Mouse (Mus musculus) heart, adult 10 weeks (tissue): Measurements from ENCODE around the gene Dcp1a. TPM values are rescaled to one million over a fixed set of nuclear protein-coding genes. Genes with fewer than 3 reads are reported as not detected.

Source experiments
- polyA plus RNA-seq: library from polyadenylated mRNA; stranded (reverse); fragments of 350-450 nt; fragmentation: Illumina TruSeq; extraction: RNeasy Lipid Tissue Mini Kit (QIAGEN cat#74804); gene quantifications from one replicate; pipeline ENCODE4 v1.2.3, GENCODE M21; 2014; ENCODE audit warnings: low read depth, low replicate concordance

Dcp1a gene
- polyA plus RNA-seq: 9.0 TPM

DNA sequence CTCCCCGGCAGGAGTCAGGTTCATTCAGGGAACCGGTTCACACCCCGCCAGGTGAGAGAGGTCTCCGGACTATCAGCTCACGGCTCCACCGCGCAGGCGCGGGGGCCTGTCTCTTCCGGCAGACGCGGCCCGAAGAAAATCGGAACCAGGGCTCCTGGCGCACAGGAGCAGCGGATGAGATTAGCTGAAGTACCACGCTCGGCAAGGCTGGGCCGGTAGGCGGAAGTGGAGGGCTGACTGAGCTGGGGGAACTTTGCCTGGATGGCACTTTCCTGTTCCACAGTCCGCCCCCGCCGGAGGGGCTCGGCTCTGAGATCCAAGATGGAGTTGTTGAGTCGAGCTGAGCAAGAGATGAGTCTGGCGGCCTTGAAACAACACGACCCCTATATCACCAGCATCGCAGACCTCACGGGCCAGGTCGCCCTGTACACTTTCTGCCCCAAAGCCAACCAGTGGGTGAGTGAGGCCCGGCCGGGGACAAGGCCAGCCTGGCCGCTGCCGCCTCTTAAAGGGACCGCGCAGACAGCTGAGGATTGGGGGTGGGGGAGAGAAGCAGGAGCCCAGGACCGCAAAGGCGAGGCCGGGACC lies at the start of gene Dcp1a:
Dcp1a (plus strand) TSS at position 175 of the 588 bp plus-strand sequence.

GRCm38 (mm10) chr14:30491342-30491741 lies 12.0 kb downstream of the Dcp1a start, which contains the start of gene Cacna1d:
Cacna1d (minus strand) TSS chr14:30491455.

DNA sequence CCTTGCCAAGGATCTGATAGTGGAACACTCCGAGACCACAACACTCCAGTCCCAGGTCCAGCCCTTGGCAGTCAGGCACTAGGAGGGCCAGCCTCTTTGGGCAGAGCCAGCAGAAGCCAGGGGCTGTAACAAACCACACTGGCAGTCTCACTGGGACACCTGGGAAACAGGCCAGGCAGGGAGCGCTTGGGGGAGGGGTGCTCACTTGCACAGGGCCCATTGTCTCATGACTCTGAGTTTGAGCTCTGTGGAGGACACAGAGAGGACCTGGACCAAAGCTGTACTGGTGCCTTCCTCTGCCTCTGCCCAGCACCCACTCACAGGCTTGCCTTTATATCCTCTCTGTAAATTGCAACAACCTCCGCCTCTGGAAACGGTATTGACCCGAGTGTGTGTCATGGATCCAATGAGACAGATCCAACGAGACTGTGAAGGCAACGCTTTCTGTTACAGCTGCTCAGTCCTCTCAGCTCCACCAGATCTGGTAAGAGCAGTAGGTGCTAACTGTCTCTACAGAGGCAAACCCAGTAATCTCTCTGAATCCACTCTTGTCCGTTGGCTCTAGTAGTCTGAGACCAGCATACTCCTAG lies 68.9 kb downstream of the Dcp1a start, which contains the start of gene Tkt:
Tkt (plus strand) TSS at position 229 of the 590 bp plus-strand sequence.

Other genes with a start within 250 kb of the Dcp1a start
- gene Cacna1d, start 11.9 kb downstream of the Dcp1a start, polyA plus RNA-seq: 2.6 TPM
- 40.2 TPM for gene Tkt, start 68.8 kb downstream of the Dcp1a start, polyA plus RNA-seq
- 21.5 TPM for gene Prkcd, start 146.7 kb downstream of the Dcp1a start, polyA plus RNA-seq
- gene Rft1, start 174.8 kb downstream of the Dcp1a start, polyA plus RNA-seq: 8.2 TPM
- 5.4 TPM for gene Sfmbt1, start 235.3 kb downstream of the Dcp1a start, polyA plus RNA-seq